Mouse (Mus musculus): ENCODE data around the gene Gm21409.
"Not testable (repeated sequence)": the region's sequence is repeated elsewhere in the genome, so short reads cannot be mapped to it uniquely, and the experiment has no call there.

Gm21409 gene

GRCm38 (mm10) chrY:84746385-84746784, at the start of gene Gm21409:
Gm21409 (plus strand) TSS chrY:84746685.
- not testable (repeated sequence) for DNase-seq (ENCODE audit: low read depth, low spot score)

Data from WW6 (cell line).